ENCODE assay signal across 9 mouse cellular contexts in genomic region chr11:70019495-70020021, GRCm38 (mm10). TPM values are rescaled to one million over a fixed set of nuclear protein-coding genes. Genes with fewer than 3 reads are reported as not detected.
DNase-seq lines count a peak whose midpoint lies in the region; ATAC-seq and TF ChIP-seq lines count a peak whose summit lies in the region.
"Had no signal": no experiment of that assay in that cellular context is flagged by ENCODE, and none has a peak within 500 bp of the region (broad histone marks: within the 10 kb centered on the region; RNA-seq: fewer than 3 reads in every experiment).

No protein-coding gene starts in this region.

- no peaks in the 10 kb centered on the region for H3K9me3 ChIP-seq in heart, embryonic 12.5 days (replicated peaks)
- no peaks in the 10 kb centered on the region for H3K9me3 ChIP-seq in ES-Bruce4 (replicated peaks; ENCODE audit: control insufficient read depth, insufficient read depth, low read length, poor library complexity, severe bottlenecking)
- no peaks in the 10 kb centered on the region for H3K9me3 ChIP-seq in forebrain, embryonic 15.5 days
- H3K9me3 ChIP-seq in midbrain, embryonic 10.5 days (replicated peaks) = no peaks in the 10 kb centered on the region

- H3K36me3 ChIP-seq in heart, embryonic 12.5 days = no peaks in the 10 kb centered on the region
- H3K36me3 ChIP-seq in ES-Bruce4 (ENCODE audit: control insufficient read depth, insufficient read depth, low read length, poor library complexity, severe bottlenecking) = no peaks in the 10 kb centered on the region
- no peaks in the 10 kb centered on the region for H3K36me3 ChIP-seq in forebrain, embryonic 15.5 days
- no peaks in the 10 kb centered on the region for H3K36me3 ChIP-seq in midbrain, embryonic 10.5 days

- no peaks in the 10 kb centered on the region for H3K27me3 ChIP-seq in heart, embryonic 12.5 days (replicated peaks)
- no peaks in the 10 kb centered on the region for H3K27me3 ChIP-seq in ES-Bruce4 (ENCODE audit: control insufficient read depth, insufficient read depth, low read length, poor library complexity, severe bottlenecking)
- no peaks in the 10 kb centered on the region for H3K27me3 ChIP-seq in forebrain, embryonic 15.5 days
- no peaks in the 10 kb centered on the region for H3K27me3 ChIP-seq in midbrain, embryonic 10.5 days (ENCODE audit: low read depth, poor library complexity, severe bottlenecking)

- ATAC-seq in heart, embryonic 12.5 days (ENCODE audit: insufficient number of reproducible peaks, low FRiP score) = no peak
- ATAC-seq in forebrain, embryonic 15.5 days (replicated peaks) = no peak
- ATAC-seq: CD4-positive, CD25-positive, alpha-beta regulatory T cell, adult 4 months had no signal

- no peak for TF ChIP-seq CTCF in ES-Bruce4 (IDR thresholded peaks at IDR 0.05; ENCODE audit: low read depth, low read length)

- peak overlapping the region; percentile 66 for H3K27ac ChIP-seq in heart, embryonic 12.5 days (ENCODE audit: poor library complexity, severe bottlenecking)
- no peak overlapping the region for H3K27ac ChIP-seq in ES-Bruce4 (ENCODE audit: insufficient read depth, low read length)
- peak overlapping the region; percentile 96 for H3K27ac ChIP-seq in forebrain, embryonic 15.5 days (replicated peaks)
- peak overlapping the region; percentile 96 for H3K27ac ChIP-seq in midbrain, embryonic 10.5 days (replicated peaks)

- peak overlapping the region; percentile 57 for H3K4me3 ChIP-seq in heart, embryonic 12.5 days
- no peak overlapping the region for H3K4me3 ChIP-seq in ES-Bruce4 (ENCODE audit: low read depth, low read length)
- H3K4me3 ChIP-seq in forebrain, embryonic 15.5 days = peak overlapping the region; percentile 65
- H3K4me3 ChIP-seq in midbrain, embryonic 10.5 days = peak overlapping the region; percentile 77

- no peak for TF ChIP-seq POLR2A in ES-Bruce4 (IDR thresholded peaks at IDR 0.05; ENCODE audit: insufficient read depth, low read length)

- 0% methylated on average over 2 of the region's 2 CpGs for WGBS in heart, embryonic 12.5 days
- 11% methylated on average over 2 of the region's 2 CpGs for WGBS in forebrain, embryonic 15.5 days
- 6% methylated on average over 2 of the region's 2 CpGs for WGBS in midbrain, embryonic 10.5 days

- H3K9ac ChIP-seq in heart, embryonic 12.5 days = peak overlapping the region; percentile 34
- 0 out of 2 replicates have a peak overlapping the region, but pooled peaks have one; percentile 6 for H3K9ac ChIP-seq in ES-Bruce4 (ENCODE audit: low read depth, poor library complexity, severe bottlenecking)
- peak overlapping the region; percentile 82 for H3K9ac ChIP-seq in forebrain, embryonic 15.5 days (replicated peaks)

- peak overlapping the region; percentile 85 for H3K4me2 ChIP-seq in heart, embryonic 12.5 days
- H3K4me2 ChIP-seq in forebrain, embryonic 15.5 days (replicated peaks) = peak overlapping the region; percentile 63

- no peak for TF ChIP-seq EP300 in ES-Bruce4 (IDR thresholded peaks at IDR 0.05; ENCODE audit: insufficient read depth, low read depth, low read length)

- intact Hi-C loops in heart, postnatal 14 days (cut with DNase I) = no loop called here

- no peak for DNase-seq in heart, postnatal 14 days
- DNase-seq in midbrain, embryonic 10.5 days (ENCODE audit: low spot score) = no peak
- DNase-seq in spleen, postnatal 14 days (ENCODE audit: low spot score in 2 of 2) = no peak
- no peak for DNase-seq in cerebellum, postnatal 25 days
- DNase-seq in thymus, postnatal 0 days (ENCODE audit: low spot score) = no peak

- peaks cover 66% of the 10 kb centered on the region for H3K4me1 ChIP-seq in heart, embryonic 12.5 days (replicated peaks)
- H3K4me1 ChIP-seq in ES-Bruce4 (ENCODE audit: control insufficient read depth, insufficient read depth, low read length) = no peaks in the 10 kb centered on the region
- peaks cover 74% of the 10 kb centered on the region for H3K4me1 ChIP-seq in forebrain, embryonic 15.5 days
- peaks cover 92% of the 10 kb centered on the region for H3K4me1 ChIP-seq in midbrain, embryonic 10.5 days

RNA-seq across cellular contexts. Expression of gene Dlg4, which starts 2.8 kb away (rescaled TPM):
- 4.2 and 6.0 TPM in 2 replicates for polyA plus RNA-seq in heart, embryonic 12.5 days (2016; fragmentation: Nextera tagmentation; extraction: Ambion mirVana)
- total RNA-seq in heart, postnatal 14 days (2021) = 10 to 100 TPM; 10.4 to 11.2 TPM
- 17.1 and 25.7 TPM in 2 replicates for polyA plus RNA-seq in ES-Bruce4 (2011; ENCODE audit: insufficient read depth, insufficient read length, low read depth, missing spikeins)
- polyA plus RNA-seq in forebrain, embryonic 15.5 days (2015; fragmentation: Nextera tagmentation; extraction: Ambion mirVana) = 27.8 and 29.8 TPM in 2 replicates
- 16.6 and 23.8 TPM in 2 replicates for polyA plus RNA-seq in midbrain, embryonic 10.5 days (2016; fragmentation: Nextera tagmentation; extraction: Ambion mirVana)
- 3.8 and 6.6 TPM in 2 replicates for polyA plus RNA-seq in thymus, postnatal 0 days (2015; fragmentation: Nextera tagmentation; extraction: Ambion mirVana)

RNA-seq across cellular contexts. Expression of gene Acadvl, which starts 4.3 kb away (rescaled TPM):
- 126 and 129 TPM in 2 replicates for polyA plus RNA-seq in heart, embryonic 12.5 days (2016; fragmentation: Nextera tagmentation; extraction: Ambion mirVana)
- 1,000 to 10,000 TPM; 1,350 to 1,353 TPM for total RNA-seq in heart, postnatal 14 days (2021)
- polyA plus RNA-seq in ES-Bruce4 (2011; ENCODE audit: insufficient read depth, insufficient read length, low read depth, missing spikeins) = 17.1 and 19.8 TPM in 2 replicates
- polyA plus RNA-seq in forebrain, embryonic 15.5 days (2015; fragmentation: Nextera tagmentation; extraction: Ambion mirVana) = 57.0 and 60.7 TPM in 2 replicates
- polyA plus RNA-seq in midbrain, embryonic 10.5 days (2016; fragmentation: Nextera tagmentation; extraction: Ambion mirVana) = 42.2 and 48.6 TPM in 2 replicates
- 105 and 107 TPM in 2 replicates for polyA plus RNA-seq in thymus, postnatal 0 days (2015; fragmentation: Nextera tagmentation; extraction: Ambion mirVana)

RNA-seq across cellular contexts. Expression of gene Dvl2, which starts 19.2 kb away (rescaled TPM):
- polyA plus RNA-seq in heart, embryonic 12.5 days (2016; fragmentation: Nextera tagmentation; extraction: Ambion mirVana) = 25.8 and 26.1 TPM in 2 replicates
- total RNA-seq in heart, postnatal 14 days (2021) = 1 to 10 TPM; 7.2 to 9.2 TPM
- polyA plus RNA-seq in ES-Bruce4 (2011; ENCODE audit: insufficient read depth, insufficient read length, low read depth, missing spikeins) = 60.1 and 63.3 TPM in 2 replicates
- 35.3 and 37.5 TPM in 2 replicates for polyA plus RNA-seq in forebrain, embryonic 15.5 days (2015; fragmentation: Nextera tagmentation; extraction: Ambion mirVana)
- polyA plus RNA-seq in midbrain, embryonic 10.5 days (2016; fragmentation: Nextera tagmentation; extraction: Ambion mirVana) = 52.1 and 54.1 TPM in 2 replicates
- 20.6 and 21.0 TPM in 2 replicates for polyA plus RNA-seq in thymus, postnatal 0 days (2015; fragmentation: Nextera tagmentation; extraction: Ambion mirVana)

RNA-seq across cellular contexts. Expression of gene Phf23, which starts 24.0 kb away (rescaled TPM):
- polyA plus RNA-seq in heart, embryonic 12.5 days (2016; fragmentation: Nextera tagmentation; extraction: Ambion mirVana) = 51.0 and 54.1 TPM in 2 replicates
- total RNA-seq in heart, postnatal 14 days (2021) = 10 to 100 TPM; 27.4 to 31.5 TPM
- 75.6 and 83.0 TPM in 2 replicates for polyA plus RNA-seq in ES-Bruce4 (2011; ENCODE audit: insufficient read depth, insufficient read length, low read depth, missing spikeins)
- polyA plus RNA-seq in forebrain, embryonic 15.5 days (2015; fragmentation: Nextera tagmentation; extraction: Ambion mirVana) = 71.5 and 75.6 TPM in 2 replicates
- polyA plus RNA-seq in midbrain, embryonic 10.5 days (2016; fragmentation: Nextera tagmentation; extraction: Ambion mirVana) = 95.1 and 96.3 TPM in 2 replicates
- polyA plus RNA-seq in thymus, postnatal 0 days (2015; fragmentation: Nextera tagmentation; extraction: Ambion mirVana) = 52.2 and 61.3 TPM in 2 replicates

RNA-seq across cellular contexts. Expression of gene Gabarap, which starts 28.6 kb away (rescaled TPM):
- polyA plus RNA-seq in heart, embryonic 12.5 days (2016; fragmentation: Nextera tagmentation; extraction: Ambion mirVana) = 445 and 451 TPM in 2 replicates
- 100 to 1,000 TPM; 249 to 257 TPM for total RNA-seq in heart, postnatal 14 days (2021)
- 141 and 144 TPM in 2 replicates for polyA plus RNA-seq in ES-Bruce4 (2011; ENCODE audit: insufficient read depth, insufficient read length, low read depth, missing spikeins)
- polyA plus RNA-seq in forebrain, embryonic 15.5 days (2015; fragmentation: Nextera tagmentation; extraction: Ambion mirVana) = 610 and 626 TPM in 2 replicates
- 409 and 454 TPM in 2 replicates for polyA plus RNA-seq in midbrain, embryonic 10.5 days (2016; fragmentation: Nextera tagmentation; extraction: Ambion mirVana)
- polyA plus RNA-seq in thymus, postnatal 0 days (2015; fragmentation: Nextera tagmentation; extraction: Ambion mirVana) = 400 and 425 TPM in 2 replicates

Comparison
In these comparisons a context has a peak if more than half of its experiments do, and no peak if none do; other contexts are left out.
1. H3K9ac ChIP-seq: peak in every context shown above with its lines; median percentile 82 in forebrain, embryonic 15.5 days; 34 in heart, embryonic 12.5 days; 6 in ES-Bruce4.